Mouse (Mus musculus) thymus, postnatal 10 days (tissue): ENCODE results near the gene Txnrd2.

Source experiments
- DNase-seq, 2 experiments: peaks; one replicate each; pipeline ENCODE4 v3.0.0; 2021; ENCODE audit warnings: low spot score in 2 of 2

The Txnrd2 gene

DNA sequence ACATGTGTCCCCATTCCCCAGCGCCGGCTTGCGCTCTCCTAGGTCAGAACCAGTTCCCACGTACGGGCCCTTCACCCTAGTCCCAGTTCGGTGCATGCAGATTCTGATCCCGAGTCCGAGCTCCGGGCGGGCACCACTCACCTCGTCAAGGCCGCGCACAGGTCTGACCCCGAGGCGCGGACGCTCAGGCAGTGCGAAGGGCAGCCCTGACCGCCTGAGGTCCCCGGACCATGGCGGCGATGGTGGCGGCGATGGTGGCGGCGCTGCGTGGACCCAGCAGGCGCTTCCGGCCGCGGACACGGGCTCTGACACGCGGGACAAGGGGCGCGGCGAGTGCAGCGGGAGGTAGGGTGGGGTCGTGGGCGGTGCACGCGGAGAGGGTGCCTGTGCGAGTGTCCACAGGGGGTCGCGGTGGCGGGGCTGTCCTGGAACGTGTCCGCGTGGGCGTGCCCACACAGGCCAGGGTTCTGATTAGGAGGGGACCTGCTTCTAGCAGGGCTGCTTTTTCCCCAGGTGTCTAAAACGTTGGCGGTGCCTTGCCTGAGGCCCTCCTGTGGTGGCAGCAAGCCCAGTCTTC lies at the start of gene Txnrd2:
Gene Txnrd2, plus strand, starts transcription at position 170 of the 577 bp plus-strand sequence.
- DNase-seq, result peak; percentile 46 to 49

- DNase-seq, result no peak
Observed at GRCm38 (mm10) chr16:18377203-18377602, 49.0 kb upstream of the Txnrd2 start.

DNA sequence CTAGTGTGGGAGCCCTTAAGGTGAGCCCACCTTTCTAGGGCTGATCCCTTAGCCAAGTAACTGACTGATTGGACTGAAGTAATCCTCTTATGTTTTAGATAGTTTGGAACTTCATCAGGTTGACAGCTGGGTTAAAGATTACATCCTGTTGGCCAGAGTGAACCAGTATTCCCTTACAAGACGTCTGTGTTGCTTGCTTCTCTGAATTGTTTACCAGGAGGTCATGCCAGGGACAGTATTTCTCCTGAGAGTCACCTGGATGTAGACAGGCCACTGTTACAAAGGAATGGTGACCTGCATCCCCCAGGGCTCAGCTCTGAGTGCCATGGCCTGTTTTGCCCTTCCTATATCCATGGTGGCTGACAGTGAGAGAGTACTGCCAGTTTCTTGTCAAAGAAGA lies 47.7 kb upstream of the Txnrd2 start:
- no peak for DNase-seq

DNA sequence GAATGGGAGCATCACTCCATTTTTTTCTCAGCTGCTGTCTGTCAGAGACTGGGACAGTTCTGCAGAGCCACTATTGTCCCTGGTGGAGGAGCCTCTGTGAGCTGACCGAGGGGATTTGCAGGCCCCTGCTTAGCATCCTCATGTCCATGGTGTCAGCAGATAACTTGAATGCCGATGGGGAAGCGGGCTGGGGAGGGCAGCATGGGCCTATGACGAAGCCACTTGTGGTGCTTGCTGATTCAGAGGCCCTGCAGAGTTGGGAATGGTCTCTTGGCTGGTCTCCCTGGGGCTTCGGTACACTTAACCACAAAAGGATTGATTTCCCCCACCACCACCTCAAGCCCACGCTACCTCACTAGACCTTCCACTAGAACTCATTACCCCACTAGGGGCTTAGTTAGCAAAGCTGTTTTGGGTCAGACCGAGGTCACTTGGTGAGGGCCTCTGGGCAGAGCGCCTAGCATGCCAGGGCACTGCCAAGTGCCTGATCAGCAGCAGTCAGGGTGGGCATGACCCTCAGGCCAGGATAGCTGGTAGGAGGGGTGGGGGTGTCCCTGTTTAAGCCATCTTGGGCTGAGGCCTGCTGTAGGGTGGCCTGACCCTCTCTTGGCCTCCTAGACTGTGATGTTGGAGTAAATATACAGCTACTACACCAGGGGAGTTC lies 46.7 kb upstream of the Txnrd2 start:
- no peak for DNase-seq

DNA sequence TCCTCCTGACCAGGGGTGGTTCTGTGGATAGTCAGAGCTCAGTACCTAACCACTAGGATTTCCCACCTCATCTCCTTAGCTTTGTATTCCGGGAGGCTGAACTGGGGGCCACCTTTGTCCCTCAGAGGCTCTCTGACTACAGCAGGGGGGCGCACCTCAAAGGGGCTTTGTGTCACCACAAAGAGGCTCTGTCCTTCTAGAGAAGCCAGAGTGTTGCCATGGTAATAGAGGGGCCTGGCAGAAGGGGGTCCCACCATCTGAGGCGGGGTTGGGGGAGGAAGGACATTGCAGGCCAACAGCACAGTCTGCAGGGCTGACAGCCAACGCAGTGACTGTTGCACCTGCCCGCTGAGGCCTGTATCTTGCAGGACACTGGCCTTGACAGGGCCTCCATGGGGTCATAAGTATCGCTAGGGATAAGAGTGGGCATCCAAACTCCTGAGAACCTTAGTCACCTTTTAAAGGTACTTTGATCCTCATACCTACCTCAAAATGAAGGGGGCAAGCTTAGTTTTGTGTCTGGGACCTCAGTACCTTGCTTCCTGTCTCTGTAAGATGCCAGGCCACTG lies 45.6 kb upstream of the Txnrd2 start:
- DNase-seq, result no peak

DNA sequence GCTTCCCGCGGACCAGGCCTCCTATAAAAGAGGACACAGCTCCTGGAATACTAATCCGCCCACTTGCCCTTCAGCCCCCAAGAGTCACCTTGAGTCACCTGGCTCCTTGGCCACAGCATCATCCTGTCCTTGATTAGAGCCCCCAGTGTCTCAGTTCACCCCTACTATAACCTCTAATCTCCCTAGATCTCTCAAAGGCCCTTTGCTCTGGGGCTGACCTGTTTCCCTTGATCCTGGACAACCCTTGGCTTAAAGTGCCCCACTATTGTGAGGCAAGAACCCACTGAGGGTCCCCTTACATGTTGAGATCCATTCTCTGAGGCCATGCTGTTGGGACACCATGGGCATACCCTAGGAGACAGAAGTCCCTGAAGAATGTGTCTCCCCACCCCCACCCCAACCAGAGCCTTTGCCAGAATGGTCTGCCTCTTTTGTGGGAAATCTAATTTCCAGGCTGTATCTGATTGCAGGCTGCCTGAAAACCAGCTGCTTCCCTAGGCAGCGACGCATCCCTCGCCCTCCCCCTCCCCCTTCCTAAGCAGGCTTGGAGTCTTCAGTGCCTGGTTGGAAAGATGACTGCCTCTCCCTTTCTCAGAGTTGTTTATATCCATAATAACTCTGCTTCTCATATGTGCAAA lies 44.4 kb upstream of the Txnrd2 start:
- no peak for DNase-seq

DNA sequence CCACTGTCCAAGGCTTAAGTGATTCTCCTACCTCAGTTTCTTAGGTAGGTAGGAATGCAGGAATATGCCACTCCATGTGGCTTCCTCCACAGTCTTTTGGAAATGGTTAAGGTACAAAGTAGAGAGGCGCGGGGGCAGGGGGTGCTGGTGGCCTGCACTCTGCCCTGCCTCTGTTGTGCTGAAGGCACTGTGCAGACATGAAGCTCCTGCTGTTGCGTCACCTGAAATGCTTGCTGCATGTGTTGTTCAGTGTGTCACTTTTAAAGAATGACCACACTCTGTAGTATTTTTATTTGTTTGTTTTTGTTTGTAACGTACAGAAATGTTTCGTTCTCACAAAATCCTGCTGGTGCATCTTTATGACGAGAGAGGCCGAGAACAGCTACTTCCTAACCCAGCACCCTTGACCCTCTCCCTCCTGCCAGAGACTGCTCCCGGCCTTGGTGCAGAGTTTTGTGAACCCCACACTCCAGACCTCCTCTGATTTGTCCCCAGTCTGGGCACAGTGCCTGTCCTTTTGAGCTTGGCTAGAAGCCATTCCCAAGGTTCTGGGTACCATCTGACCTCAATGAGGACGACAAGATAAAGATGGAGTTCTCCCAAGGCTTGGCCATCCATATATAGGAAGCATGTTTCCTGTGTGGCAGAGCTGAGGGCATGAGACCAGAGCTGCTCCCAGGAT lies 43.0 kb upstream of the Txnrd2 start:
- no peak for DNase-seq

DNA sequence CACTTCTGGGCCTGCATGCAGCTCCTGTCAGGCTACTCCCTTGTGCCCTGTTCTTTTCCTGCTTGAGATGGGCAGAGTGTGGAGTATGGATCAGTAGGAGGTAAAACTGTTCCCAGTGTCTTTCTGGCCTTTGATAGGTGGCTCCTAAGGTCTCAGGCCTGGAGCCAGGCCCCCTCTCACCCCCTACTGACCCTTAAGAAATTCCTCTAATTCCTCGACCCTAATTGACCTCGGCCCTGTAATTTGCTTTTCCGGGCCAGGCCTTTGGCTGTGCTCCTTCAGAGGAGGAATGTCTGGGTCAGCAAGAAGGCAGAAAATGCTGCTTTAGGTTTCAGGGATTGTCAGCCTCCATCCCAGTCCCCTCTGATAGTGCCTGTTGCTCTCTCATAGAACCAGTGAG lies 42.4 kb upstream of the Txnrd2 start:
- no peak for DNase-seq

DNA sequence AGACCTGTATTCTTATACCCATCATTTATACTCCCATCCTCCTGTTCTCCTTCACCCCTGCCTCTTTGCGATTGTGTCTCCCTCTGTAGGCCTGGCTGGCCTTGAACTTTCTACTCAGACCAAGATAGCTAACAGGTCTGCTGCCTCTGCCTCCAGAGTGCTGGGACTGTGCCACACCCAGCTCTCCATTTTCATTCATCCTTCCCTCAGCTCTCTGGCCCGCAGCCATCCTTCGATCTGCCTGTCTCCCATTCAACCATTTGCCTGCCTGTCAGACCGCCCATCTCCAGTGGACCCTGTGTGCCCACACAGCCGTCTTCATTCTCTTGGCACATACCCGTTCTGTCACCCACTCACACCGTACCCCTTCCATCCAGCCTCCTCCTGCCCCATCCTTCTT lies 42.0 kb upstream of the Txnrd2 start:
- no peak for DNase-seq

DNA sequence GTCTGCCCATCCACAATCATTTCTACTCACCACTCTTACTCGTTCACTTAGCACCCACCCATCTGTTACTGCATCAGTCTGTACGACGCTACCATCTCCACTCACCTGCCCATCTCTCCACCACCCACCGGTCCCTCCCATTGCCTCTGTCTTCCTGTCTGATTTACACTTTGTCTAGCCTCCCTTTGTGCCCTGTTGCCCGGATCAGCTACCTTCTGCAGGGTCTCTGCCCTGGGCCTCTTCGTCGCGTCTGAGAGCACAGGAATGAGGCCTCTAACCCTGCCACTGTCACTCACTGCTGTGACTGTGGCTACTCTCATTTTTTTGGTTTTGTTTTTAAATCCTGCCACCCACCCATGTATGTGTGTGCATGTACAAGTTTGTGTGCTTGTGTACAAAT lies 41.5 kb upstream of the Txnrd2 start:
- no peak for DNase-seq

DNA sequence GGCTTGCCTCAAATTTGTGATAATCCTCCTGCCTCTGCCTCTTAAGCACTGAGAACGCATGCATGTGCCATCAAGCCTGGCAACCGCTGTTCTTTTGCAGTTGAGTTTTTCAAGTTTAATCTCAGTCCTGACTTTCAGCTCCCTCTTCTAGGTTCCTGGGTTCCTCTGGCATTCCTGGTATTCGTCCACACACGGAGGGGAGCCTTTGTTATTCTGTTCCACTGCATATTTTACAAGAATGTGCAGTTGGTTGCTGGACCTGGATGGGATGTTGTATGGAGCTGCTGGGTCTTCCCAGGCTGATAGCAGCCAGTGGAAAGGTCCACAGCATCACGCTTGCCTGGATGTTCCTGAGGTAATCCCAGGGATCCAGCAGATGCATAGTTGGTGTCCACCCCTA lies 40.8 kb upstream of the Txnrd2 start:
- no peak for DNase-seq

GRCm38 (mm10) chr16:18386451-18386850 lies 39.7 kb upstream of the Txnrd2 start:
- DNase-seq, result no peak

DNA sequence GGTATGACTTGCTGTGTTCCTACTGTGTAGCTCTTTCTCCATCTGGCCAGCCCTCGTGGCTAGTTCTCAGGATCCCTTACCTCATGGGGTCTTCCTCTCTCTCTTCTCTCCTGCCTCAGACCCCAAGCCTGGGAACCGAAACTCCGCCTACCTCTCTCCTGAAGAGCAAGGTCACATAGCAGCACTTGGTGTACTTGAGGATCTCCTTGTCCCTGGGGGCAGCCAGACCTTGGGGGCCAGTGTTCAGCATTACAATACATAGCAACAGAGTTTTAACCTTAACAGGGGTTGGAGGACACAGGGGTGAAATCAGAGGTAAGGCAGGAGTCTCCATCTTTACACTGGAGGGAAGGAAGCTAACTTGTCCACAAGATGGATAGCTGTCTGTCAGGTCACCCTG lies 39.2 kb upstream of the Txnrd2 start:
- no peak for DNase-seq

DNA sequence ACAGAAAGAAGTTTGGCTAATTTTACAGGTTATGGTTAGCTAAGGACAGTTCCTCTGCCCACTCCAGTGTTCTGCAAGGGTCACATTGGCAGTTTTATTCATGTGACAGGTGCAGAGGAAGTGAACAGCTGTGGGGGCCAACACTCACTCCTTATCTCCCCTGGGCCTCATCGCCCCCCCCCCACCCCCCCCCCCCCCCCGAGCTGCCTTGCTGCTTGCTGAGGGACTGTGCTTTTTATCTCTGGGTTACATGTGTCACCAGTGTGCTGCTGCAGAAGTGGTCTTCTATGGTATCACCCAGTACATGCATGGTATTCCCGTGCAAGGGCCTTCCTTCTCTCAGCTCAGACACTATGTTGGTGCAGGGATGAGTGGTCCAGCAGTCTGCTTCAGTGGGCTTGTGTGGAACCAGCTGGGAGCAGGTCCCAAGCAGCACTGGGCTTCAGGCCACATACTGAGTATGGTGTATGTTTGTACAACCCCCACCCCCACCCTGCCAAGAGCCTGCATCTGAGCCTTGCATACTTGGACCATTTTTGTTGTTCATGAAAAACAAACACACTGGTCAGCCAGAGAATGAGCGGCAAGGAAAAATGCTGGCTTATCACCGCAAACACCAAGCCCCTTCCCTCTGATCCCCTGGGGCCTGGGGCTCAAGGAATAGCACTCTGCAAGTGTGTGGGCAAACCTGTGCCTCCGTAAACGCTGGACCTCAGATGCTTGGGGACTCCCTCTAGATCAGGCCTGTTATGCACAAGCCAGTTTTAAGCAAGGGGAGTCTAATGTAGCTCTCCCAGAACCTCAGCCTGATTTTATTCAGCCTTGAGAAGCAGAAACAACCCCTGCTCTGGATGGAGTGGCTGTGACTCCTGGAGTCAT lies 38.2 kb upstream of the Txnrd2 start:
- no peak for DNase-seq

DNA sequence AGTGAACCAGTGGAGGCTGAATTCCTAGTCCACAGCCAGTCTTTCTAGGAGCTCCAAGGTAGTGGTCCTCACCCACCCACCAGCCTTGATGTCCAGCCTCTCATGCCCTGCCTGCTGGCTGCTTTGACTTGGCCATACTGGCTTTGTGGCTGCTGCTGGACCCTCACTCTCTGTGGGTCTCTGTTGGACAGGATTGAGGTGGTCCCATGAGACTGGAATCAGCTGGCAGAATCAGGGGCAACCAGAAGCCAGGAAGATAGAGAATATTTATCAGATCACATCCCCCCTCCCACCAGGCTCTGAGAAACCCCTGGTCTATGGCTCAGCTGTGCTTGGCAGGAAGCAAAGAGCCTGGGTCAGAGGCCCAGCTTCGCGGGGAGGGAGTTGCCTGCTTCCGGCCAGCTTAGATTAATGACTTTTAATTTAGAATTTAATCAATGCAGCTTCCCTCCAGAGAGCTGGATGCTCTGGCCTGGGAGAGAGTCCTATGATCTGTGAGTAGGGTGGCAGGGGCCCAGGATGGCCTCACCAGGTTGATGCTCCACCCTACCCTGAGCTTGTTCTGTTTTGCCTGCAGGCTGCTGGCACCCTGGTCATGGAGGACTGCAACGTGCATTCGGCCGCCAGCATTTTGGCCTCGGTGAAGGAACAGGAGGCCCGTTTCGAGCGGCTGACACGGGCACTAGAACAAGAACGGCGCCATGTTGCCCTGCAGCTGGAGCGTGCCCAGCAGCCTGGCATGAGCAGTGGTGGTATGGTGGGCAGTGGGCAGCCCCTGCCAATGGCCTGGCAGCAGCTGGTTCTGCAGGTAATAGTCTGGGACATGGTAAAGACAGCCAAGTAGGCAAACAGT lies 37.4 kb upstream of the Txnrd2 start:
- DNase-seq, result no peak

DNA sequence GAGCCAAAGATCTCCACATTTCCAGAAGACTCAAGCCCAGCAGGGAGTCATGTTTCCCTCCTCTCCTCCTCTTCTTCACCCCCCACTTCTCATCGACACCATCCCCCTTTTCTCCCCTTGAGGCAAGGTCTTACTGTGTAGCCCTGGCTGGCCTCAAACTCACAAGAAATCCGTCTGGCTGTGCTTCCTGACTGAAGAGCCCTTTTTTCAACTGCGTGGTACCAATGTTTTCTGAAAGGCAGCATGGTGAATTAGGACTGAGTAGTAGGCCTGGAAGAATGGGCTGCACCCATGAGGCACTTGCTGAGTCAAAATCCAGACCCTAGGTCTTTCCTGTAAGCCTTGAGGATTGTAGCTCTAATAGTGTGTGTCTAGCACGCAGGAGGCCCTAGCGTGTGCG lies 35.8 kb upstream of the Txnrd2 start:
- no peak for DNase-seq

- no peak for DNase-seq
Observed at GRCm38 (mm10) chr16:18391127-18391526, 35.1 kb upstream of the Txnrd2 start.

DNA sequence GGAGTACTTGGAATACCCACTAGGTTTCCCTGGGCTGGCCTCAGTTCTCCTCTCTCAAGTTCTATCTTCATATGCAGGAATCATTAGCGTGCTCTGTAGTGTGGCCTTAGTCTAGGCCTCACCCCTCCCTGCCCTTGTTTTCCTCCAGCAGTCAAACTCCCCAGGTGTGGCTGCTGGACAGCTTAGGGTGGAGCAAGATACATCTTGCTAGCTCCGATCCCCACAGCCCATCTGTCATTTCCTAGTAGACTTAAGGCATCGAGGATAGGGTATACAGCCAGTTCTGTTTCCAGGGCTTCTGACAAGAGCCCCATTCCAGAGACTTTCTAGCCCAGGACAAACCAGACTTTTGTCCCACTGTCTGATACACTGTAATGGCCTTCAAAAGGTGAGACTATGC lies 34.5 kb upstream of the Txnrd2 start:
- DNase-seq, result no peak

- DNase-seq, result peak; percentile 80 to 83
Observed at GRCm38 (mm10) chr16:18392469-18393426, 33.4 kb upstream of the Txnrd2 start.
